Mouse (Mus musculus) midbrain, embryonic 11.5 days (tissue): ENCODE measurements around the gene Trim11. TPM values are rescaled to one million over a fixed set of nuclear protein-coding genes. Genes with fewer than 3 reads are reported as not detected.
"Not testable (repeated sequence)": the region's sequence is repeated elsewhere in the genome, so short reads cannot be mapped to it uniquely, and the experiment has no call there.

ENCODE experiments used
- ATAC-seq: fragments of 200-750 bp; cut with Nextera tagmentation; 2 replicates; pipeline ENCODE4 v1.8.0; 2017; ENCODE audit warnings: moderate TSS enrichment, moderate library complexity; ENCODE audit not compliant: low FRiP score
- DNase-seq: peaks from one replicate; pipeline ENCODE4 v3.0.0; 2015; ENCODE audit warnings: low spot score; ENCODE audit errors: missing footprints
- H3K27ac ChIP-seq: fragments of 300-500 bp; sonication (generic); 2 replicates; pipeline ENCODE4 v1.5.1; 2014; ENCODE audit warnings: low read depth, low read length
- H3K27me3 ChIP-seq: fragments of 300-500 bp; sonication (generic); 2 replicates; pipeline ENCODE4 v1.6.1; 2014; ENCODE audit warnings: mild to moderate bottlenecking, low read length, moderate library complexity, mixed read lengths; ENCODE audit not compliant: control insufficient read depth, insufficient read depth
- H3K36me3 ChIP-seq: fragments of 300-500 bp; sonication (generic); 2 replicates; pipeline ENCODE4 v1.6.1; 2014; ENCODE audit warnings: mild to moderate bottlenecking, low read length, moderate library complexity, mixed read lengths; ENCODE audit not compliant: control insufficient read depth, insufficient read depth
- H3K4me1 ChIP-seq: fragments of 300-500 bp; sonication (generic); 2 replicates; pipeline ENCODE4 v1.6.1; 2014; ENCODE audit warnings: low read length; ENCODE audit not compliant: control insufficient read depth, insufficient read depth
- H3K4me2 ChIP-seq: fragments of 300-500 bp; sonication (generic); 2 replicates; pipeline ENCODE4 v1.6.1; 2014; ENCODE audit warnings: mild to moderate bottlenecking, moderate library complexity
- H3K4me3 ChIP-seq: fragments of 300-500 bp; sonication (generic); 2 replicates; pipeline ENCODE4 v1.5.1; 2014; ENCODE audit warnings: low read depth, low read length
- H3K9ac ChIP-seq: fragments of 300-500 bp; sonication (generic); 2 replicates; pipeline ENCODE4 v1.6.1; 2014; ENCODE audit warnings: low read length
- H3K9me3 ChIP-seq: fragments of 300-500 bp; sonication (generic); 2 replicates; pipeline ENCODE4 v1.6.1; 2016; ENCODE audit warnings: low read length; ENCODE audit not compliant: control insufficient read depth
- WGBS: fragments of 180-500 bp; shearing (Covaris S2); extraction: QIAGEN DNeasy Blood & Tissue Kit; methylation state at CpG from one replicate; pipeline ENCODE4 v1.1.7; 2014; 5-methylcytosine and 5-hydroxymethylcytosine counted together
- polyA plus RNA-seq: library from polyadenylated mRNA; unstranded; fragments of >200 nt; fragmentation: Nextera tagmentation; extraction: Ambion mirVana; gene quantifications from 2 replicates; pipeline ENCODE4 v1.2.1, GENCODE M21; 2014

Trim11 gene
- polyA plus RNA-seq, 1 experiment from 2014 or later, result 17.6 TPM

DNA sequence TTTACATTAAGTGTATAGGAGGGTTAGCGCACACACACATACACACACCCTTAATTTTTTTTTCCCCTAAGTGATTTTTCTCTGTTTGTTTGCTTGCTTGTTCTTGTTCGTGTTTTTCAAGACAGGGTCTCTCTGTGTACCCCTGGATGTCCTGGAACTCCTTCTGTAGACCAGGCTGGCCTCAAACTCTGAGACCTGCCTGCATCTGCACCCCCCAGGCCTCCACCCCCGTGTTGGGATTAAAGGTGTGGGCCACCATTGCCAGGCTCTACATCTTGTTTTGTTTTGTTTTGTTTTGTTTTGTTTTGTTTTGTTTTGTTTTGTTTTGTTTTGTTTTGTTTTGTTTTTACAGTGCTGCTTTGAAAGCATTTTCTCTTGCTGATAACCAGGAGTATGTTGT is 30.6 kb upstream of the Trim11 start:
- Histone ChIP-seq H3K36me3 (no peaks in the 10 kb centered on the region), H3K9ac (peak overlapping the region; percentile 80; the same call in 1 of the 2 replicates), H3K4me1 (peaks cover 11% of the 10 kb centered on the region), H3K4me3 (no peak overlapping the region), H3K27ac (no peak overlapping the region), H3K4me2 (peak overlapping the region; percentile 83; the same call in 1 of the 2 replicates), H3K27me3 (no peaks in the 10 kb centered on the region), H3K9me3 (no peaks in the 10 kb centered on the region)
- ATAC-seq, result no peak
- 81% methylated on average over 3 of the region's 3 CpGs for WGBS
- no peak for DNase-seq

DNA sequence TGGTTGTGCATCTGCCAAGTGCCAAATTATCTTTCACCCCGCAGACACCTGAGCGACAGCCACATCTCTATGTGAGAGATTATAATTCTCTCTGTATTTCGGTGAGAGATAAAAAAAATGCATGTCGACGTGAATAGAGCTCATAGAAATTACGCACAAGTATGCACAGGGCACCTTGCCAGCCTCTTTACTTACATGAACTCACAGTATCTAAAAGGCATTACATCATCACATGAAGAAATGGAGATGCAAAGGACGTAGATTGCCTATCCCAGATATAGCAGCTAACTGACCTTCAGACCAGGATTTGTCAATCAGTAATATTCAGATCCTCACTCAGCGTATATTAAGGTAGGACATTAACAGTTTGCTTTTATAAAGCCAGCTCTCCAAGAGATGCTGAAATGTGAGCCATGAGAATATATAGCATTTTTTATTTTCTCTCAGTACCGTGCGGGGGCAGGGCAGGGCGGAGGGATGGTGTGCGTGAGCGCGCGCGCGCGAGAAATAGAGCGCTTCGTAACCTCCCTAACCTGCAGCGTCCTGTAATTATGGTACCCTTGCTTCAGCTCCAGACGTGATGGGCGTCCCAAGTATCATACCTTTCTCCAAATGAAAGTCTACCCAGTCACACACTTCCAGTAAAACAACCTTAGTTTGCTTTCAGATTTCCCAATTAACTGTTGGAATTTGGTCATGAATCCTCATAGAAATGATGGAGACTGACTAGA is 29.9 kb upstream of the Trim11 start:
- Histone ChIP-seq H3K9ac (peak overlapping the region; percentile 80), H3K27me3 (no peaks in the 10 kb centered on the region), H3K4me3 (peak overlapping the region; percentile 57), H3K27ac (peak overlapping the region; percentile 98), H3K9me3 (no peaks in the 10 kb centered on the region), H3K36me3 (no peaks in the 10 kb centered on the region), H3K4me2 (peak overlapping the region; percentile 83), H3K4me1 (peaks cover 11% of the 10 kb centered on the region)
- peak; percentile 47; the same call in 1 of the 2 replicates for ATAC-seq
- peak; percentile 92 for DNase-seq
- WGBS, result 20% methylated on average over 23 of the region's 23 CpGs

DNA sequence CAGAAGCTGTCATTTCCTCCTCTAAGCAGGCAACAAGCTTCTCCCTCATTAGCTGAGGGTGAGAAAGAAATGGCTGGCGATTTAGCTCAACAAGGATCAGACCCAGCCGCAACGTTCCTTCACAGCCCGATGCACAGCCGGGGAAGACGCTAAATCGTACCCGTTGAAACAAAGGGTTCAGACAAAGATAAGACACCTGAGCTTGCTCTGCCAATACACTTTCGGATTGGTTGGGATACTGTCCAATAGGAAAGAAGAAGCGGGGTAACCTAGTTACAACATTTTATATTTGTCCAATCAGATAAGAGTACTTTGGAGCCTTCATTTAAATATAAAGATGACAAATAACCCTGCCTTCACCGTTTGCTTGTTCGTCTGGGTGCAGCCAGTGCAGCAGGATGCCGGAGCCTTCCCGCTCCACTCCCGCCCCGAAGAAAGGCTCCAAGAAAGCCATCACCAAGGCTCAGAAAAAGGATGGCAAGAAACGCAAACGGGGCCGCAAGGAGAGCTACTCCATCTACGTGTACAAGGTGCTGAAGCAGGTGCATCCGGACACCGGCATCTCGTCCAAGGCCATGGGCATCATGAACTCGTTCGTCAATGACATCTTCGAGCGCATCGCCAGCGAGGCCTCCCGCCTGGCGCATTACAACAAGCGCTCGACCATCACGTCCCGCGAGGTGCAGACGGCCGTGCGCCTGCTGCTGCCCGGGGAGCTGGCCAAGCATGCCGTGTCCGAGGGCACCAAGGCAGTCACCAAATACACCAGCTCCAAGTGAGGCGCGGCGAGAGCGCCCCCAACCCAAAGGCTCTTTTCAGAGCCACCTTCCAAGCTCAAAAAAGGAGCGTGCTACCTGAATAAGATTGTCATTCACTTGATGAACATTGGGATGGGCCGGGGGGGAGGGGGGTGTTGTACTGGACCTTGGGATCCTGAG is 29.1 kb upstream of the Trim11 start, which contains the start of gene Hist3h2ba:
TSS of gene Hist3h2ba (plus strand) at position 379 of the 938 bp plus-strand sequence.
- peak within 1 kb of the TSS; percentile 57 for H3K4me3 ChIP-seq
- no peaks in the 10 kb centered on the region for H3K9me3 ChIP-seq
- WGBS, result under 1% methylated on average over 48 of the region's 48 CpGs
- peak; percentile 91 for ATAC-seq
- H3K4me1 ChIP-seq, result peaks cover 15% of the 10 kb centered on the region
- peak within 1 kb of the TSS; percentile 96 for H3K9ac ChIP-seq
- no peaks in the 10 kb centered on the region for H3K36me3 ChIP-seq
- H3K4me2 ChIP-seq, result peak within 1 kb of the TSS; percentile 83
- peak; percentile 98 for DNase-seq
- peak within 1 kb of the TSS; percentile 98 for H3K27ac ChIP-seq
- no peaks in the 10 kb centered on the region for H3K27me3 ChIP-seq

DNA sequence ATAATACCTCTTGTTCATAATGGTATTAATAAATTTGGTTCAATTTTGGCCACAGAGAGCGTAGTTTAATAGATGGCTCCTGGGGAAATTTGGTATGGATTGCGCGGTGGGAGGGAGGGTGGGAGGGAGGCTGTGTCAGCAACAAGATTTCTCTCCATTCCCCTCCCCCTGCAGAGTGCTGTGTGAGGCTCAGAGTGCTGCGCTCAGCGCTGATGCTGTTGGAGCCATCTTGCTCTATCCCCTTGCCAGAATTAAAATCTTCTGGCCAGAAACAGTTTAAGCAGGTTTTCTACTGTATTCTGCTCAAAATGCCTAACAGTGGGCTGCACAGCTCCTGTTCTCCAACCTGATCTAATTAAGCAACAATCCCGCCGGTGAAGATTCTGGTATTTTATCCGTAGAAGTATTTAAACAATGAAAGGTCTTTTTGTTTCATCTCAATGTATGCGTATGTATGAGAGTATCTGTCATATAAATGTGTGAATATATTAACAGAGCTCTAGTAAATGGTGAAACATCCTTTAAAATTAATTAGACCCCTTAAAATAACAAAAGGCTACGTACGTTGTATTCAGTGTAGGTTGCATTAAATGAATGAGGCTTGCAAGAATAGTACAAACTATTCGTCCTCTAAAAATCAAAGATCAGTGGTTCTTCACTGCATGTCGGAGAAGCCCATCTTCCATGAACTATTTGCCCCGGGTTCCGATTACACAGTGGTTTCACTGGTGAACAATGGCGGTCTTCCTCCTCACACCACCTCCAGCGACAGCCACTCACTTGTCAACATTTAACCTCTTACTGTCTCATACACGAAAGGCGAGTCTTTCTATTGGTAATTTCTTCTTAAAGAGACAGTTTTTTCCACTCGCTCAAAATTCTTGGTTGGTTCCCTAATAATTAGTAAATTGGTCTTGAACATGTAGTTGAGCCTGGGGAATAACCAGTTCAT is 28.1 kb upstream of the Trim11 start:
- H3K4me1 ChIP-seq, result peaks cover 15% of the 10 kb centered on the region
- H3K9me3 ChIP-seq, result no peaks in the 10 kb centered on the region
- H3K36me3 ChIP-seq, result no peaks in the 10 kb centered on the region
- peak overlapping the region; percentile 98 for H3K27ac ChIP-seq
- WGBS, result 5% methylated on average over 20 of the region's 20 CpGs
- ATAC-seq (peak; percentile 53), DNase-seq (peak; percentile 95)
- peak overlapping the region; percentile 96 for H3K9ac ChIP-seq
- H3K4me3 ChIP-seq, result peak overlapping the region; percentile 57
- H3K27me3 ChIP-seq, result no peaks in the 10 kb centered on the region
- peak overlapping the region; percentile 83 for H3K4me2 ChIP-seq

DNA sequence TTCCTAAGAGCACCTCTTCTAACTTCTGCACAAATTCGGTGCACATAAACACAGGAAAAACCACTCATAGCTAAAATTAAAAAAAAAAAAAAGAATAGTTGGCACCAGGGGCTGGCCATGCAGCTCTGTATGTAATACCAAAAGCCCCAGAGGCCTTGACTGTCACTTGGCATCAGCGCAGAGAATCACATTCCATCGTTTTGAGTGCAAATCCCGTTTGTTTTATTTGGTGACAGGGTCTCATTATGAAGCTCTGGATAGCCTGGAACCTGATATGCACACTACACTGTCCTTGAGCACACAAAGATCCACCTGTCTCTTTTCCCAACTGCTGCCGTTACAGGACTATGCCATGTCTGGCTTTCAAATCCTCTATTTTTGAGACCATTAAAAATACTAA is 26.7 kb upstream of the Trim11 start:
- DNase-seq (peak; percentile 84), ATAC-seq (no peak)
- no peak overlapping the region for H3K4me2 ChIP-seq
- no peak overlapping the region for H3K4me3 ChIP-seq
- H3K27me3 ChIP-seq, result no peaks in the 10 kb centered on the region
- no peaks in the 10 kb centered on the region for H3K36me3 ChIP-seq
- 83% methylated on average over 5 of the region's 5 CpGs for WGBS
- no peaks in the 10 kb centered on the region for H3K9me3 ChIP-seq
- peaks cover 22% of the 10 kb centered on the region for H3K4me1 ChIP-seq
- no peak overlapping the region for H3K27ac ChIP-seq
- H3K9ac ChIP-seq, result no peak overlapping the region

DNA sequence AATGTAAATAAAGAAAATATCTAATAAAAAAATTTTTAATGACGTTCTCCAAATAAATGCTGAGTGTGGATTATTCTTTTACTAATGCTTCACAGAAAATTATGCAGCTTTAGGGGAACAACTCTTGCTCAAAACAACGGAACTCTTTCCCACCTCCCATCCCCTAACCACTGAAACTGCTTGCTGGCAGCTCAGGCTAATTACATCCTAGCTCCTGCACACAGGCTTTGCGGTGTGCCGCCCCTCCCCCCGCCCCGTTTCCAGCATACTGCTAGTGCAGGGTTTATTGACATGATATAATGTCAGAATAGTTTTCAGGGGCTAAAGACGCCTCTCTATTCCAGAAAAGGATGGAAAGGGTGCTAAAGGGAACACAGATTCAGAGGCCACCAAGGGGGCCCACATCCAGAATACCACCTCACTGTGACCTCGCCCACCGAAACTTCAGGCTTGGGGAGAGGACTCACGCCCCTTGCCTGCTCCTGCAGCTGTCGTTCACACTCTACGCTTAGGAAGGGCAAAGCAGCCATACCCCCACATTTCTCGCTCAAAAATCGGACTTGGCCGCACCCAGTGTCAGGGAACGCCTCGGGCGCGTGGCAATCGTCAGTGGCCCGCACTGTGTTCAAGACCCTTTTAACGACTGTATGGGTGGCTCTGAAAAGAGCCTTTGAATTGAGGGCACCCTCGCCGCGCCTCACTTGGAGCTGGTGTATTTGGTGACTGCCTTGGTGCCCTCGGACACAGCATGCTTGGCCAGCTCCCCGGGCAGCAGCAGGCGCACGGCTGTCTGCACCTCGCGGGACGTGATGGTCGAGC is 24.3 kb upstream of the Trim11 start:
- DNase-seq (peak; percentile 96), ATAC-seq (peak; percentile 12)
- H3K27ac ChIP-seq, result peak overlapping the region; percentile 95
- H3K4me3 ChIP-seq, result peak overlapping the region; percentile 88
- H3K36me3 ChIP-seq, result no peaks in the 10 kb centered on the region
- WGBS, result under 1% methylated on average over 33 of the region's 33 CpGs
- H3K9ac ChIP-seq, result peak overlapping the region; percentile 98
- H3K27me3 ChIP-seq, result peaks cover 10% of the 10 kb centered on the region; the same call in 1 of the 2 replicates
- no peaks in the 10 kb centered on the region for H3K9me3 ChIP-seq
- H3K4me2 ChIP-seq, result peak overlapping the region; percentile 95
- H3K4me1 ChIP-seq, result peaks cover 33% of the 10 kb centered on the region

DNA sequence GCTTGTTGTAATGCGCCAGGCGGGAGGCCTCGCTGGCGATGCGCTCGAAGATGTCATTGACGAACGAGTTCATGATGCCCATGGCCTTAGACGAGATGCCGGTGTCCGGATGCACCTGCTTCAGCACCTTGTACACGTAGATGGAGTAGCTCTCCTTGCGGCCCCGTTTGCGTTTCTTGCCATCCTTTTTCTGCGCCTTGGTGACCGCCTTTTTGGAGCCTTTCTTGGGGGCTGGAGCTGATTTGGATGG is 23.8 kb upstream of the Trim11 start:
- Histone ChIP-seq H3K27ac (peak overlapping the region; percentile 95), H3K27me3 (peaks cover 11% of the 10 kb centered on the region; the same call in 1 of the 2 replicates), H3K4me1 (peaks cover 33% of the 10 kb centered on the region), H3K9ac (peak overlapping the region; percentile 98), H3K4me2 (peak overlapping the region; percentile 95), H3K4me3 (peak overlapping the region; percentile 88)
- 0% methylated on average over 17 of the region's 17 CpGs for WGBS
- not testable (repeated sequence) for DNase-seq, H3K36me3 ChIP-seq, H3K9me3 ChIP-seq
- ATAC-seq, result peak; percentile 36; the same call in 1 of the 2 replicates
